Mouse (Mus musculus) limb, embryonic 11.5 days (tissue): ENCODE results near the gene Fez2. TPM values are rescaled to one million over a fixed set of nuclear protein-coding genes. Genes with fewer than 3 reads are reported as not detected.

Source experiments
- ATAC-seq: fragments of 200-750 bp; cut with Nextera tagmentation; 2 replicates; pipeline ENCODE4 v1.8.0; 2017; ENCODE audit warnings: low read depth; ENCODE audit not compliant: insufficient number of reproducible peaks, low FRiP score, low TSS enrichment
- DNase-seq: peaks from one replicate; pipeline ENCODE4 v3.0.0-alpha.2; 2015; ENCODE audit warnings: low spot score
- H3K27ac ChIP-seq: fragments of 300-500 bp; sonication (generic); replicated peaks from 2 replicates; pipeline ENCODE4 v1.5.1; 2014; ENCODE audit warnings: low read depth, mild to moderate bottlenecking, low read length
- H3K27me3 ChIP-seq: fragments of 300-500 bp; sonication (generic); 2 replicates; pipeline ENCODE4 v1.6.1; 2014; ENCODE audit warnings: mild to moderate bottlenecking, low read length, mixed read lengths; ENCODE audit not compliant: control insufficient read depth, insufficient read depth
- H3K36me3 ChIP-seq: fragments of 300-500 bp; sonication (generic); 2 replicates; pipeline ENCODE4 v1.6.1; 2014; ENCODE audit warnings: mild to moderate bottlenecking, low read length, moderate library complexity, mixed read lengths; ENCODE audit not compliant: control insufficient read depth, insufficient read depth
- H3K4me1 ChIP-seq: fragments of 300-500 bp; sonication (generic); 2 replicates; pipeline ENCODE4 v1.6.1; 2014; ENCODE audit warnings: low read length, mixed read lengths; ENCODE audit not compliant: control insufficient read depth, insufficient read depth
- H3K4me2 ChIP-seq: fragments of 300-500 bp; sonication (generic); 2 replicates; pipeline ENCODE4 v1.6.1; 2014; ENCODE audit warnings: low read depth, mild to moderate bottlenecking, moderate library complexity; ENCODE audit not compliant: severe bottlenecking
- H3K4me3 ChIP-seq: fragments of 300-500 bp; sonication (generic); 2 replicates; pipeline ENCODE4 v1.5.1; 2014; ENCODE audit warnings: low read depth, low read length
- H3K9ac ChIP-seq: fragments of 300-500 bp; sonication (generic); 2 replicates; pipeline ENCODE4 v1.6.1; 2014; ENCODE audit warnings: mild to moderate bottlenecking, low read length
- H3K9me3 ChIP-seq: fragments of 300-500 bp; sonication (generic); 2 replicates; pipeline ENCODE4 v1.6.1; 2016; ENCODE audit warnings: low read length; ENCODE audit not compliant: control insufficient read depth
- WGBS: fragments of 180-500 bp; shearing (Covaris S2); extraction: QIAGEN DNeasy Blood & Tissue Kit; methylation state at CpG from one replicate; pipeline ENCODE4 v1.1.7; 2014; 5-methylcytosine and 5-hydroxymethylcytosine counted together
- polyA plus RNA-seq: library from polyadenylated mRNA; unstranded; fragments of >200 nt; fragmentation: Nextera tagmentation; extraction: Ambion mirVana; gene quantifications from 2 replicates; pipeline ENCODE4 v1.2.1, GENCODE M21; 2014

The Fez2 gene
- polyA plus RNA-seq, 1 experiment from 2014 or later, result 44.3 TPM

DNA sequence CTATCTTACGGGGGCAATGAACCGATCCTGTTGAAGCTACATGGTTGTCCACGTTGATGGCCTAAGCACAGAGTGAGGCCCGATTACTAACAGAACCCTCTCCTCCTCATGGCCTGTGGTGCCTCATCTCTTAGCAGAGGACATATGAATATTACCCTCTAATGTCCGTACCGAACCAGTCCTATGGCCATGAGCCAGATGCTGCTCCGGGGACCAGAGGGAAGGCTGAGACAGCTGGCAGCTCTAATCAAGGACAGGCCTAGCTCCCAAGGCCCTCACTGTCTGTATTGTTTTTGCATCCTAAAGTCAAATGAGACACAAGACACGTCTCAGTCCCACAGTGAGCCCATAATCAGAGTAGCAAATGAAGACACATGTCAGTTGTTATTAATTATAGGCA is 62.3 kb downstream of the Fez2 start:
- no peak overlapping the region for H3K4me3 ChIP-seq
- ATAC-seq (no peak), DNase-seq (no peak)
- no peaks in the 10 kb centered on the region for H3K27me3 ChIP-seq
- H3K4me1 ChIP-seq, result no peaks in the 10 kb centered on the region
- H3K4me2 ChIP-seq, result no peak overlapping the region
- peaks cover 2% of the 10 kb centered on the region; the same call in 1 of the 2 replicates for H3K36me3 ChIP-seq
- WGBS, result 86% methylated on average over 8 of the region's 8 CpGs
- no peaks in the 10 kb centered on the region for H3K9me3 ChIP-seq
- no peak overlapping the region for H3K9ac ChIP-seq
- H3K27ac ChIP-seq, result no peak overlapping the region

DNA sequence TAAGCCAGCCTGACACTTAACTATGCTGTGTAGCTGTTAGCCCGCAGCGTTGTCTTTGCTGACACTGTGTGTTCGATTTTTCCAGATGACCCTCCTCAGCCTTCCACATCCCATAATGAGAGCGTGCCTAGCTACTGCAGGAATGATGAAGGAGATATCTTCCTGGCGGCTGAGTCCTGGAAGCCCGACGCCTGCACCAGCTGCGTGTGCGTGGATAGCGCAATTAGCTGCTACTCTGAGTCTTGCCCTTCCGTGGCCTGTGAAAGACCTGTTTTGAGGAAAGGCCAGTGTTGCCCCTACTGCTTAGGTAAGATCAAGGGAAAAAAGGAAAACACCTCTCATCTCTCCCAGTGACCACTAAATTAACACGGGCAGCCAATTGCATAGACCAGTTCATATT is 63.1 kb downstream of the Fez2 start:
- H3K36me3 ChIP-seq, result peaks cover 3% of the 10 kb centered on the region; the same call in 1 of the 2 replicates

DNA sequence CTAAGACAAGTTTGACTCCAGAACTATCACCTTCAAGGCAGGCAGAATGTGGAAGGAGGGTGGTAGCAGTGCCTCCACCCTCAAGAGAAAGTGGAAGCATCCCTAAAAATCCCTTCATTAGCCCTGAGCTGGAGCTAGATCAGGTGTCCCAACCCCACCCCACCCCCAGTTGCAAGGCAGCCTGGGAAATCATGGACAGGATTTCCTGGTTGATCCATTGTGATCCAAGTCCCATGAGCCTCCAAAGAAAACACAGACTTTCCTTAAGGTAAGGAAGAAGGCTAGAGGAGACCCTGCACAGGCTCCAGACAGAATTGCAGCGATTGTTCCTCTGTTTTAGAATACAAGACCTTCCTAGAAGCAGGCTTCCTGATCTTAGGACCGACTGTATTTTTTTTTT is 63.5 kb downstream of the Fez2 start:
- WGBS, result 96% methylated on average over 2 of the region's 2 CpGs
- no peaks in the 10 kb centered on the region for H3K9me3 ChIP-seq
- no peak overlapping the region for H3K9ac ChIP-seq
- no peaks in the 10 kb centered on the region for H3K27me3 ChIP-seq
- DNase-seq (no peak), ATAC-seq (no peak)
- no peak overlapping the region for H3K4me2 ChIP-seq
- peaks cover 3% of the 10 kb centered on the region for H3K36me3 ChIP-seq
- H3K4me1 ChIP-seq, result no peaks in the 10 kb centered on the region
- no peak overlapping the region for H3K27ac ChIP-seq
- H3K4me3 ChIP-seq, result no peak overlapping the region

More for the DNA sequence above, 63.1 kb downstream of the Fez2 start:
- DNase-seq, result no peak
- Histone ChIP-seq H3K4me1 (no peaks in the 10 kb centered on the region), H3K4me2 (no peak overlapping the region), H3K9ac (no peak overlapping the region), H3K9me3 (no peaks in the 10 kb centered on the region), H3K27ac (no peak overlapping the region), H3K27me3 (no peaks in the 10 kb centered on the region), H3K4me3 (no peak overlapping the region)
- ATAC-seq, result no peak
- 87% methylated on average over 12 of the region's 12 CpGs for WGBS

- Histone ChIP-seq H3K27me3 (no peaks in the 10 kb centered on the region), H3K9me3 (no peaks in the 10 kb centered on the region), H3K27ac (no peak overlapping the region), H3K36me3 (peaks cover 3% of the 10 kb centered on the region), H3K4me3 (no peak overlapping the region), H3K4me2 (no peak overlapping the region), H3K4me1 (no peaks in the 10 kb centered on the region), H3K9ac (no peak overlapping the region)
- DNase-seq (no peak), ATAC-seq (no peak)
- WGBS, result 95% methylated on average over 3 of the region's 3 CpGs
Observed at GRCm38 (mm10) chr17:78352500-78352855, 65.5 kb downstream of the Fez2 start.

DNA sequence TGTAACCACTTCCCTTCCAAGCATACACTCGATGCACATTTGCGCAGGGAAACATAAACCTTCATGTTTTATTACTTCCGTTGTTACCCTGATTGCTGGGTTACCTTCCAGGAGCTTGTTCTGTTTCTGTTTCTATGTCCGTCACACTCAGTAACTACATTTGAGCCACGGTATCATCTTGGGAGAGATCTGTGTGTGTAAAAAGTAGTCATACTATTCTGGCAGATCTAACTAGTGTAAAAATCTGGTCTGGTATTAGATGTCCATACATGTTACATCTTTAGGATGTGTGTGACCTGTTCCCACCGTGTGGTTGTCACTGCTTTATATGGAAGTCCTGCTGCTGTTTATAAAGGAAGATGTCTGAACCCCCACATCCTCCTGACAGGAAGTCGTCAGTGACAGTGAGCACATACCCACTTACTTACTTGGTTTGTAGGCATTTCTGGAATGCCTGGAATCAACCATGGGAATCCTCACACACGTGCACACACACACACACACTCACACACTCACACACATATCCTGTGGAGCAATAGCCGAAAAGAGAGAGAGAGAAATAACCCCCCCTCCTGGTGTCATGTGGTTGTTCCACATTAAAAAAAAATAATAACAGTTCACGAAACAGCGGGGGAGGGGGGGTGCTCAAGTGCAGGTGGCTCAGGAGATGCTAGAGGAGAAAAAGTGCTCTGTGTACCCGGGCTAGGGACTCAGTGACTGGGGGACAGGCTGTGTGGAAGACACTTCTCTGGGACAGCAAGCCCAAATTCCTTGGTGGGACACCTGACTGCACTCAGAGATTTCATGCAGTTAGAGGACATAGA is 66.1 kb downstream of the Fez2 start:
- H3K27ac ChIP-seq, result no peak overlapping the region
- H3K36me3 ChIP-seq, result peaks cover 3% of the 10 kb centered on the region
- no peaks in the 10 kb centered on the region for H3K4me1 ChIP-seq
- no peak overlapping the region for H3K4me2 ChIP-seq
- no peak overlapping the region for H3K9ac ChIP-seq
- DNase-seq (no peak), ATAC-seq (no peak)
- WGBS, result 73% methylated on average over 12 of the region's 12 CpGs
- no peaks in the 10 kb centered on the region for H3K27me3 ChIP-seq
- no peaks in the 10 kb centered on the region for H3K9me3 ChIP-seq
- no peak overlapping the region for H3K4me3 ChIP-seq

GRCm38 (mm10) chr17:78347111-78347801 is 70.7 kb downstream of the Fez2 start:
- H3K27ac ChIP-seq, result no peak overlapping the region
- no peaks in the 10 kb centered on the region for H3K4me1 ChIP-seq
- H3K9me3 ChIP-seq, result no peaks in the 10 kb centered on the region
- no peak overlapping the region for H3K4me3 ChIP-seq
- no peak overlapping the region for H3K4me2 ChIP-seq
- H3K36me3 ChIP-seq, result peaks cover 4% of the 10 kb centered on the region
- no peaks in the 10 kb centered on the region for H3K27me3 ChIP-seq
- no peak overlapping the region for H3K9ac ChIP-seq
- WGBS, result 97% methylated on average over 17 of the region's 17 CpGs
- ATAC-seq (no peak), DNase-seq (no peak)

DNA sequence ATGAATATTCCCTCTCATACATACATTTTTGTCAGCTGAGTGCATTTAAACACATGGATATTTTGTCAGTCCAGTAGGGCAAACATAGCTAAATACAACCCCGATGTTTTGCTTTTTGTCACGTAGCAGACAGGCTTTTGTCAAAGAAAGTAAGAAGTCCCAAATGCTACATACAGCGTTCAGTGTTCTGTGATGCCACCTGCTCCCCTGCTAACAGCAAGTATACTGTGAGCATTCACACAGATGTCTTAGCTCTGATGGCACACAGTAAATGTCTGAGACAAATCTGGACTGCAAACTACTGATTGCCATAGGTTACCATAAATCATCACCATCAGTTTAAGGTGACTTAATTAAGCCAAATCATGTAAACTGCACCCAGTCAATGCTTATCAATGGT is 74.3 kb downstream of the Fez2 start:
- DNase-seq, result no peak
- H3K27ac ChIP-seq, result no peak overlapping the region
- no peak overlapping the region for H3K4me3 ChIP-seq
- no peaks in the 10 kb centered on the region for H3K27me3 ChIP-seq
- peaks cover 2% of the 10 kb centered on the region; the same call in 1 of the 2 replicates for H3K36me3 ChIP-seq
- H3K4me2 ChIP-seq, result no peak overlapping the region
- no peak for ATAC-seq
- no peaks in the 10 kb centered on the region for H3K9me3 ChIP-seq
- no peaks in the 10 kb centered on the region for H3K4me1 ChIP-seq
- no peak overlapping the region for H3K9ac ChIP-seq
- WGBS, result 95% methylated on average over 3 of the region's 3 CpGs

DNA sequence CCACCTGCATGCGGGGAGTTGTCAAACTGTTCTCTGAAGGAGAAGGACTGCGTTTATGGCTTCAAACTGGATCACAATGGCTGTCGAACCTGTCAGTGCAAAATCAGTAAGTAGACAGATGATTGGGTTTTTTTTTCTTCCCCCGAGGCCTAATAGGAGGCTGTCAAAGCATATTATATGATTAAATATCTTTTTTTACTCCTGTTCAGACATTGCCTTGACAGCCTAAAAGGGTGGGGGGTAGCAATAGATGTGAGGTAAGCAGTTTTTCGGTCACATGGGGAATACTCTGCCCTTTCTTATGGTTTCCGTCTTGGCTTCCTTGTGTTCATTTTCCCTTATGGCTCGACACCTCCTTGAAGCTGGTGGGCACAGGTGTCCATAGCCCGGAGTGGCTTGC is 82.7 kb downstream of the Fez2 start:
- 88% methylated on average over 8 of the region's 8 CpGs for WGBS
- Histone ChIP-seq H3K9ac (no peak overlapping the region), H3K27ac (no peak overlapping the region), H3K27me3 (no peaks in the 10 kb centered on the region), H3K36me3 (no peaks in the 10 kb centered on the region), H3K4me3 (no peak overlapping the region), H3K4me2 (no peak overlapping the region), H3K4me1 (no peaks in the 10 kb centered on the region), H3K9me3 (no peaks in the 10 kb centered on the region)
- no peak for DNase-seq
- no peak for ATAC-seq
